Mouse (Mus musculus) hindbrain, embryonic 11.5 days (tissue): ENCODE results near the gene Lrrc8b. TPM values are rescaled to one million over a fixed set of nuclear protein-coding genes. Genes with fewer than 3 reads are reported as not detected.

Experiments used
- ATAC-seq: fragments of 200-750 bp; cut with Nextera tagmentation; 2 replicates; pipeline ENCODE4 v1.8.0; 2017; ENCODE audit warnings: mild to moderate bottlenecking, moderate TSS enrichment, moderate library complexity; ENCODE audit not compliant: low FRiP score
- DNase-seq: peaks from one replicate; pipeline ENCODE4 v3.0.0-alpha.2; 2015; ENCODE audit warnings: low spot score
- H3K27ac ChIP-seq: fragments of 300-500 bp; sonication (generic); 2 replicates; pipeline ENCODE4 v1.5.1; 2014; ENCODE audit warnings: mild to moderate bottlenecking, low read depth, low read length
- H3K27me3 ChIP-seq: fragments of 300-500 bp; sonication (generic); 2 replicates; pipeline ENCODE4 v1.6.1; 2014; ENCODE audit warnings: mild to moderate bottlenecking, low read length, moderate library complexity, mixed read lengths; ENCODE audit not compliant: control insufficient read depth, insufficient read depth
- H3K36me3 ChIP-seq: fragments of 300-500 bp; sonication (generic); 2 replicates; pipeline ENCODE4 v1.6.1; 2014; ENCODE audit warnings: mild to moderate bottlenecking, low read length, moderate library complexity, mixed read lengths; ENCODE audit not compliant: control insufficient read depth, insufficient read depth
- H3K4me1 ChIP-seq: fragments of 300-500 bp; sonication (generic); replicated peaks from 2 replicates; pipeline ENCODE4 v1.6.1; 2014; ENCODE audit warnings: low read length, mixed read lengths; ENCODE audit not compliant: control insufficient read depth, insufficient read depth
- H3K4me2 ChIP-seq: fragments of 300-500 bp; sonication (generic); replicated peaks from 2 replicates; pipeline ENCODE4 v1.6.1; 2014; ENCODE audit warnings: mild to moderate bottlenecking, low read depth, low read length
- H3K4me3 ChIP-seq: fragments of 300-500 bp; sonication (generic); 2 replicates; pipeline ENCODE4 v1.5.1; 2014; ENCODE audit warnings: low read depth, low read length
- H3K9ac ChIP-seq: fragments of 300-500 bp; sonication (generic); 2 replicates; pipeline ENCODE4 v1.6.1; 2014; ENCODE audit warnings: low read depth, low read length
- H3K9me3 ChIP-seq: fragments of 300-500 bp; sonication (generic); 2 replicates; pipeline ENCODE4 v1.6.1; 2016; ENCODE audit warnings: low read length; ENCODE audit not compliant: control insufficient read depth
- WGBS: fragments of 180-500 bp; shearing (Covaris S2); extraction: QIAGEN DNeasy Blood & Tissue Kit; methylation state at CpG from one replicate; pipeline ENCODE4 v1.1.7; 2014; 5-methylcytosine and 5-hydroxymethylcytosine counted together
- polyA plus RNA-seq: library from polyadenylated mRNA; unstranded; fragments of >200 nt; fragmentation: Nextera tagmentation; extraction: Ambion mirVana; gene quantifications from 2 replicates; pipeline ENCODE4 v1.2.1, GENCODE M21; 2014

The Lrrc8b gene
- 10.5 and 11.6 TPM in 2 replicates for polyA plus RNA-seq

DNA sequence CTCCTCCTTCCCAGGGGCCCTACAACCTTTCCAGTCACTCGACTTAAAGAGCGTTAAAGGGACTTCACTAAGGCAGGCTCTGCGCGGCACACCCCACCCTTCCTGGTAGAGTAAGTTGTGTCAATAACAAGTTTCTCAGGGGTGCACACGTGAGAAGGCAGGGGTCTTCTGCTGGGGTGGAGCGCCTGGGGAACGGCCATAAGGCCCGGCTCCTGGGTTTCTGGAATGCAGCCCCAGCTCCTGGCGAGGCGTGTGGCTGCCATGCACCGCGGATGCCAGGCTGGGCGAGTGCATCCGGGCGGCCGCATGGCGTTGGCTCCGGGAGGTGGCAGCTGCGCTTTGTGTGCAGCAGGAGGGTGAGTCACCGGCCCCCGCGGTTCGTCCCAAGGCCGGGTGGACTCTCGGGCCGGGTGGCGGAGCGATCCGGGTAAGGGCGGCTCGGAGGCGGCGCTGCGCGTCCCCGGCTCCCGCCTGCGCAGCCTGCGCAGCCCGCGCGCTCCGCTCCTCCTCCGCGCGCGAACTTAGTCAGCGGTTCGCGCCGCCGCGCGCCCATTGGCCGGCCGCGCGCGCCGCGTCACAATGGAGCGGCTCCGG lies at the start of gene Lrrc8b:
TSS of gene Lrrc8b (plus strand) at position 578 of the 594 bp plus-strand sequence.
- no peaks in the 10 kb centered on the region for H3K27me3 ChIP-seq
- DNase-seq (peak; percentile 94), ATAC-seq (peak; percentile 96)
- peak within 1 kb of the TSS; percentile 85 for H3K4me3 ChIP-seq
- under 1% methylated on average over 43 of the region's 63 CpGs for WGBS
- H3K36me3 ChIP-seq, result no peaks in the 10 kb centered on the region
- H3K4me1 ChIP-seq, result 0 out of 2 replicates have a peak, but pooled peaks cover 2% of the 10 kb centered on the region
- no peaks in the 10 kb centered on the region for H3K9me3 ChIP-seq
- H3K9ac ChIP-seq, result peak within 1 kb of the TSS; percentile 96
- H3K4me2 ChIP-seq, result peak within 1 kb of the TSS; percentile 93
- H3K27ac ChIP-seq, result peak within 1 kb of the TSS; percentile 70

DNA sequence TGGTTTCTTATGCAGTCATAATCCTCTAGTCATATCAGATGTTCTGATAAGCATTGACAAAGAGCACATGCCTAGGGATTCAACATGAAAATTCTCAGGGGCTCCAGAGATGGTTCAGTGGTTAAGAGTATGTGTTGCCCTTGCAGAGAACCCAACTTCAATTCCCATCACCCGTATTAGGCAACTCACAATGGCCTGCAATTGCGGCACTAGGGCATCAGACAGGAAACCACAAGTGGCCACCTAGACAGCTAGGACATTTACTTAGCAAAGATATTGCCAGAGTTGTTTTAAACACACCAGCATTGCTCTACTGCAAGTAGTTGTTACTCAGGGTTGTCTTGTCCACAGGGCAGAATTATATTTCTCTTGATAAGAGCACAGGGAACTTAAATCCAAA lies 34.1 kb upstream of the Lrrc8b start:
- Histone ChIP-seq H3K27me3 (no peaks in the 10 kb centered on the region), H3K27ac (no peak overlapping the region), H3K4me3 (no peak overlapping the region), H3K36me3 (no peaks in the 10 kb centered on the region), H3K4me2 (no peak overlapping the region), H3K9ac (no peak overlapping the region), H3K9me3 (no peaks in the 10 kb centered on the region), H3K4me1 (no peaks in the 10 kb centered on the region)
- ATAC-seq (no peak), DNase-seq (no peak)
- WGBS, result 87% methylated on average over 2 of the region's 2 CpGs

DNA sequence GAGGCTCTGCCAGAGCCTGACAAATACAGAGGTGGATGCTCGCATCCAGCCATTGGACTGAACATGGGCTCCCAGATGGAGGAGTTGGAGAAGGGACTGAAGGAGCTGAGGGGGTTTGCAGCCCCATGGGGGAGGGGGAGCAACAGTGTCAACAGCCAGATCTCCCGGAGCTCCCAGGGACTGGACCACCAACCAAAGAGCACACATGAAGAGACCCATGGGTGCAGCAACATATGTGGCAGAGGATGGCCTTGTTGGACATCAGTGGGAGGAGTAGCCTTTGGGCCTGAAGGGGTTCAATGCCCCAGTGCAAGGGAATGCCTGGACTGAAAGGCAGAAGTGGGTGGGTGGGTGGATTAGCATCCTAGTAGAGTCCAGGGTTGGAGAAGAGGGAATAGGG lies 25.2 kb upstream of the Lrrc8b start:
- WGBS, result 86% methylated on average over 2 of the region's 2 CpGs
- ATAC-seq (no peak), DNase-seq (no peak)
- Histone ChIP-seq H3K9ac (no peak overlapping the region), H3K9me3 (no peaks in the 10 kb centered on the region), H3K27ac (no peak overlapping the region), H3K36me3 (no peaks in the 10 kb centered on the region), H3K4me2 (no peak overlapping the region), H3K27me3 (no peaks in the 10 kb centered on the region), H3K4me3 (no peak overlapping the region), H3K4me1 (no peaks in the 10 kb centered on the region)

DNA sequence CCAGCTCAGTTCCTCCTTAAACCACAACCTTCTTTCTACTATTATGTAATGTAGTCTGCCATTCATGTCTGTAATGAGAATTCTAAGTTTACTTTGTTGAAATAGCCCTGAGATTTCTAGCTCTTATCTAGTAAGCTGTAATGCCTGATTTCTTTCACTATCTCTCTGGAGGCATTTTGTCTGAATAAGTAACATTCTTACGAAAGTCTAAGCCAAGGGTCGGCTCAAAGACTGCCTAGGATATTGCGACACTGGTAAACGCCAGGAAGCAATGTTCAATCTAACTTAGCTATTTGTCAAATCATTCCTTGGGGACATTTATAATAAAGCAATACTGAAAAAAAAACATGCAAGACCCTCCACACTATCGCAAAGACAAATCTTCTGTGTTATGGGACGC lies 21.8 kb upstream of the Lrrc8b start:
- no peak overlapping the region for H3K4me2 ChIP-seq
- DNase-seq, result no peak
- no peak overlapping the region for H3K9ac ChIP-seq
- H3K36me3 ChIP-seq, result no peaks in the 10 kb centered on the region
- no peaks in the 10 kb centered on the region for H3K27me3 ChIP-seq
- 95% methylated on average over 6 of the region's 6 CpGs for WGBS
- no peaks in the 10 kb centered on the region for H3K4me1 ChIP-seq
- H3K4me3 ChIP-seq, result no peak overlapping the region
- ATAC-seq, result no peak
- no peak overlapping the region for H3K27ac ChIP-seq
- H3K9me3 ChIP-seq, result no peaks in the 10 kb centered on the region

DNA sequence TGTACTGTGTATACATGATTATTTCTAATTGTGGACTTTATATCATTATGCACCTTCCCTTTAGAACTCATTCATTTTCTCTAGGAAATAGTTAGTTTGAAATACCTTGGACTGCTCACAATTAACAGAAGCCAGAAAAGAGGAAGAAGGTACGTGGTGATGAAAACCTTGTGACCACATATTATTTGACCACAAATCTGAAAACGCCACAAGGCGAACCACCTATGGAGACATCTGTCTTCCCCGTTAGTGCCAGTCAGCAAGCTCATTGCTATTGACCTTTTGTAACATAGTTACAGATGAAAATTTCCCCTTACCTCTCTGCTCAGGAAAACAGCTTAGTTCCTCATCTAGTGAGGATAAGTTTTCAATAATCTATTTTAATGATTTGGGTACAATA lies 20.4 kb upstream of the Lrrc8b start:
- Histone ChIP-seq H3K27me3 (no peaks in the 10 kb centered on the region), H3K4me3 (no peak overlapping the region), H3K4me1 (no peaks in the 10 kb centered on the region), H3K9ac (no peak overlapping the region), H3K4me2 (no peak overlapping the region), H3K36me3 (no peaks in the 10 kb centered on the region), H3K9me3 (no peaks in the 10 kb centered on the region), H3K27ac (no peak overlapping the region)
- ATAC-seq (no peak), DNase-seq (no peak)
- 91% methylated on average over 4 of the region's 4 CpGs for WGBS

DNA sequence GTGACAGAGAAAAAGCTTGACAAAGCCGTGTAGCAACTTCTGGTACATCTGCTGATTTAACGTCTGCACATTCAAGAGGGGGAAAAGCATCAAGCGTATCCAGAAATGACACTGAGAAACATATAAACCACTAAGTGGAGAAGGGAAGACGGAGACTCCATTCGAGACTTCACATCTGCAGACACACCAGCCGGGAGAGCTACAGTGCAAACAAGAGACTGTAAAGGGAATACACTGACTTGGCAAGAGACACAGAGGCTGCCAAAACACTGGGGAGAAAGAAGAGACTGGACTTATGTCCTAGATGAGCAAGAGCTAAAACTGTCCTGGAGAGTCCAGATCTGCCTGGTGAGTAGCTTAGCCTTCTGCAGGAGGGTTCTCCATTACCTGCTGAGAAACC lies 16.6 kb upstream of the Lrrc8b start:
- ATAC-seq (no peak), DNase-seq (no peak)
- Histone ChIP-seq H3K9ac (no peak overlapping the region), H3K27me3 (no peaks in the 10 kb centered on the region), H3K9me3 (no peaks in the 10 kb centered on the region), H3K36me3 (no peaks in the 10 kb centered on the region), H3K4me2 (no peak overlapping the region), H3K4me3 (no peak overlapping the region), H3K4me1 (no peaks in the 10 kb centered on the region), H3K27ac (no peak overlapping the region)
- WGBS, result 94% methylated on average over 6 of the region's 6 CpGs

DNA sequence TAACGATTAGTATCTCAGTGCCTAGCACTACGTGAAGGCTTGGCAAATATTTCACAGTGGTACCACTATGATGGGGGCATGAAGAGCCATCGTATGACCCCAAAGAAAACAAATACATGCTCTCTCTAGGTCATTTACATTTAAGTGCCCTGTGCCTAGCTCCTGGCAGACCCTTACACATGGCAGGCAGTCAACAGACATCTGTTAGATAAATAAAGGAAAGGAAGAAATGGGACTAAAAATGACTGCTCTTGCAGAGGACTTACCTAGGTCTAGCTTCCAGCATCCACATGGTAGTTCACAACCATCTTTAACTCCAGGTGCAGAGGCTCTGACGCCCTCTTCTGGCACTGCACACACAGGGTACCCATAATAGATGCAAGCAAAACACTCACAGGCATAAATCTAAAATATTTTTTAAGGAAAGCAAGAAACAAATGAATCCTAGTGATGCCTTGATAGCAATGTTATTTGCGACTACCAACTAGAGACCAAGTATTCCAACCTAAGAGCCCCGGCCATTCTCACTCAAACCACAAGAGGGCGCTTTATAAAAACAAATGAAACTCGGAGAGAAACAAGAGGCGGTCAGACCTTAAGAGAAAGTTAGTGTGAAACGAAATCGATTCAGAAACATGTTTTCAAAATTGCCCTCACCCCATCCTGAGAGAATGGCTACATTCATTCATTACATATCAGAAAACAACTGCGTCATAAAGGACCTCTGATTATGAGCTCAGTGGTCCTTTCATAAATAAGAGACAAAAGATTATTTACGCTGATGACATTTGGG lies 15.7 kb upstream of the Lrrc8b start:
- Histone ChIP-seq H3K9ac (no peak overlapping the region), H3K4me1 (no peaks in the 10 kb centered on the region), H3K9me3 (no peaks in the 10 kb centered on the region), H3K4me3 (no peak overlapping the region), H3K4me2 (peak overlapping the region; percentile 26), H3K27me3 (no peaks in the 10 kb centered on the region), H3K27ac (no peak overlapping the region), H3K36me3 (no peaks in the 10 kb centered on the region)
- ATAC-seq (peak; percentile 54), DNase-seq (peak; percentile 84)
- 33% methylated on average over 13 of the region's 13 CpGs for WGBS

DNA sequence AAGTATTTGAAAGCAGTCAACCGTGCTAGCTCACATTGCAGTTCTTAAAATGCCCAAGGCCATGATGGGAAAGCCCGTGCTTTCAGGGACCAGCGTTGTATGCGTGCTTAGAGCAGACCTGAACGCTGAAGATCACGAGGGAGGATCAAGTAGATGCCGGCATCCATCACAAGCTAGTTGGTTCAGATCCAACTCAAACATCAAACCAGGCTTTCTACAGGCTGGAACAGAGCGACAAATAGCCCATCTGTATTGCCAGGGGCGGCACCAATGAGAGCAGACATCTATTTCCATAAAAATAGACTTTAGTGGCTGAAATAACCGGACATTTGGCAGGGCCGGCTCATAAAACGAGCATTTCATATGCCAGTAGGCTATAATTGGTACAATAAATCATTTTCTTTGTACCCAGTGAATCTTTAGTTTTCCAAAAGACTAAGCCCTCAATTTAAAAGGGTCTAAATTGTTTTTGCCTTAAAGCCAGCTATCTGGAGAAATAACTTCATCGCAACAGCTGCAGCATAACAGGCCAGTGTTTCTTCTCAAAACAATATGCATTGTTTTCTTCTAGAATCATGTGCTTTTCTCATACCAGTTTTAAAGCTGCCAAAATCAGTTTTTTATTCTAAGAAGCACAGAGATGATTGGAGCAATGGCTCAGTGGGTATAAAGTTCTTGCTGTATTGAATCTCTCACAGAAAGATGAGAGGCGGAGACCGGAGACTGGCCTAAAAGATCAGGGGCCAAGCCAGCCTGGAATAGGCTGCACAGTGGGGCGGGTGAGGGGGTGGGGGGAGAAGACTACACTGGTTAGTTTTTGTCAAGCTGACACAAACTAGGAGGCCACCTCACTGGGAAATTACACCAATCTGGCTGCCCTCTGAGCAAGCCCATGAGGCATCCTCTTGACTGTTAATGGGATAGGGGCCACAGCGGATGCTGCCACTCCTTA lies 14.9 kb upstream of the Lrrc8b start:
- Histone ChIP-seq H3K4me1 (no peaks in the 10 kb centered on the region), H3K36me3 (no peaks in the 10 kb centered on the region), H3K4me2 (peak overlapping the region; percentile 26), H3K9me3 (no peaks in the 10 kb centered on the region), H3K27ac (0 out of 2 replicates have a peak overlapping the region, but pooled peaks have one; percentile 45), H3K4me3 (no peak overlapping the region), H3K9ac (no peak overlapping the region), H3K27me3 (no peaks in the 10 kb centered on the region)
- peak; percentile 81 for ATAC-seq
- WGBS, result 46% methylated on average over 17 of the region's 17 CpGs
- no peak for DNase-seq
